Mouse (Mus musculus): Measurements from ENCODE around the gene Gm9837. TPM values are rescaled to one million over a fixed set of nuclear protein-coding genes. Genes with fewer than 3 reads are reported as not detected.

The Gm9837 gene
- polyA plus RNA-seq, 1 experiment from 2014 or later: not detected

- no peak for ATAC-seq
These were observed 38.3 kb upstream of the Gm9837 start for GRCm38 (mm10) chr11:53508591-53508990.

GRCm38 (mm10) chr11:53508152-53508551 lies 37.9 kb upstream of the Gm9837 start:
- Histone ChIP-seq H3K4me1 (replicated peaks; ENCODE audit: control insufficient read depth, insufficient read depth, low read length) (no peaks in the 10 kb centered on the region), H3K36me3 (ENCODE audit: control insufficient read depth, insufficient read depth) (no peaks in the 10 kb centered on the region), H3K4me3 (ENCODE audit: low read depth, low read length) (no peak overlapping the region), H3K4me2 (replicated peaks; ENCODE audit: low read depth) (no peak overlapping the region), H3K27ac (ENCODE audit: low read depth, low read length) (no peak overlapping the region), H3K9me3 (ENCODE audit: control insufficient read depth) (no peaks in the 10 kb centered on the region), H3K9ac (ENCODE audit: low read depth, low read length) (no peak overlapping the region), H3K27me3 (replicated peaks; ENCODE audit: control insufficient read depth, insufficient read depth, low read length) (no peaks in the 10 kb centered on the region)
- ATAC-seq: no peak
- WGBS: 56% methylated on average over 7 of the region's 7 CpGs
- TF ChIP-seq CTCF (IDR thresholded peaks at IDR 0.05; ENCODE audit: low read depth): no peak

More at GRCm38 (mm10) chr11:53508591-53508990, 38.3 kb upstream of the Gm9837 start:
- Histone ChIP-seq H3K4me2 (replicated peaks; ENCODE audit: low read depth) (no peak overlapping the region), H3K4me3 (ENCODE audit: low read depth, low read length) (no peak overlapping the region), H3K36me3 (ENCODE audit: control insufficient read depth, insufficient read depth) (no peaks in the 10 kb centered on the region), H3K9me3 (ENCODE audit: control insufficient read depth) (no peaks in the 10 kb centered on the region), H3K4me1 (replicated peaks; ENCODE audit: control insufficient read depth, insufficient read depth, low read length) (no peaks in the 10 kb centered on the region), H3K27ac (ENCODE audit: low read depth, low read length) (no peak overlapping the region), H3K27me3 (replicated peaks; ENCODE audit: control insufficient read depth, insufficient read depth, low read length) (no peaks in the 10 kb centered on the region), H3K9ac (ENCODE audit: low read depth, low read length) (no peak overlapping the region)
- WGBS: 50% methylated on average over 3 of the region's 3 CpGs
- no peak for TF ChIP-seq CTCF (IDR thresholded peaks at IDR 0.05; ENCODE audit: low read depth)

- no peaks in the 10 kb centered on the region for H3K36me3 ChIP-seq (ENCODE audit: control insufficient read depth, insufficient read depth)
- H3K9me3 ChIP-seq (ENCODE audit: control insufficient read depth): no peaks in the 10 kb centered on the region
- H3K4me3 ChIP-seq (ENCODE audit: low read depth, low read length): no peak overlapping the region
- TF ChIP-seq CTCF (IDR thresholded peaks at IDR 0.05; ENCODE audit: low read depth): no peak
- no peaks in the 10 kb centered on the region for H3K4me1 ChIP-seq (replicated peaks; ENCODE audit: control insufficient read depth, insufficient read depth, low read length)
- no peak for ATAC-seq
- no peak overlapping the region for H3K9ac ChIP-seq (ENCODE audit: low read depth, low read length)
- 72% methylated on average over 9 of the region's 9 CpGs for WGBS
- H3K27me3 ChIP-seq (replicated peaks; ENCODE audit: control insufficient read depth, insufficient read depth, low read length): no peaks in the 10 kb centered on the region
- no peak overlapping the region for H3K4me2 ChIP-seq (replicated peaks; ENCODE audit: low read depth)
- H3K27ac ChIP-seq (ENCODE audit: low read depth, low read length): no peak overlapping the region
These were observed 37.0 kb upstream of the Gm9837 start for GRCm38 (mm10) chr11:53507098-53507805.

- no peak overlapping the region for H3K4me2 ChIP-seq (replicated peaks; ENCODE audit: low read depth)
- no peaks in the 10 kb centered on the region for H3K36me3 ChIP-seq (ENCODE audit: control insufficient read depth, insufficient read depth)
- no peaks in the 10 kb centered on the region for H3K9me3 ChIP-seq (ENCODE audit: control insufficient read depth)
- WGBS: 79% methylated on average over 5 of the region's 5 CpGs
- H3K4me3 ChIP-seq (ENCODE audit: low read depth, low read length): no peak overlapping the region
- H3K4me1 ChIP-seq (replicated peaks; ENCODE audit: control insufficient read depth, insufficient read depth, low read length): no peaks in the 10 kb centered on the region
- ATAC-seq: no peak
- TF ChIP-seq CTCF (IDR thresholded peaks at IDR 0.05; ENCODE audit: low read depth): no peak
- H3K27me3 ChIP-seq (replicated peaks; ENCODE audit: control insufficient read depth, insufficient read depth, low read length): no peaks in the 10 kb centered on the region
- H3K27ac ChIP-seq (ENCODE audit: low read depth, low read length): no peak overlapping the region
- no peak overlapping the region for H3K9ac ChIP-seq (ENCODE audit: low read depth, low read length)
These were observed 34.9 kb upstream of the Gm9837 start for GRCm38 (mm10) chr11:53505026-53505663.

DNA sequence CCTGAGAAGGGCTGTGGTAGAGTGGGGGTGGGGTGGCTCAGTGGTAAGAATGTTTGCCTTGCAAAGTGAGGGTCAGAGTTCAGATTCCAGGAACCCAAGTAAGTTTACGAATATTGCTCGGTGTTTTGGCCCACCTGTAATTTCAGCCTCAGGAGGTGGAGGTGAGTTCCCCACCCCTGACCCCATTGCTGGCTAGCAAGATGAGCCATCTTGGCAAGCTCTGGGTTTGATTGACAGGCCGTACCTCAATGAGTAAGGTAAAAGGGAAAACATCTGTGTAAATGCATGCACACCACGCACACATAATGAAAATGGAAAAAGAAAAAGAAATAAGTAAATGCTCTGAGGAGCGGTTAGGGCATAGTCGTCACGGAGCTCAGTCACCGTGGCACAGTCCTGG lies 34.1 kb upstream of the Gm9837 start:
- H3K4me3 ChIP-seq (ENCODE audit: low read depth, low read length): no peak overlapping the region
- ATAC-seq: no peak

GRCm38 (mm10) chr11:53503738-53504137 lies 33.5 kb upstream of the Gm9837 start:
- 66% methylated on average over 5 of the region's 5 CpGs for WGBS
- no peak for ATAC-seq

More for the DNA sequence above, 34.1 kb upstream of the Gm9837 start:
- 81% methylated on average over 8 of the region's 8 CpGs for WGBS
- Histone ChIP-seq H3K36me3 (ENCODE audit: control insufficient read depth, insufficient read depth) (no peaks in the 10 kb centered on the region), H3K9me3 (ENCODE audit: control insufficient read depth) (no peaks in the 10 kb centered on the region), H3K4me1 (replicated peaks; ENCODE audit: control insufficient read depth, insufficient read depth, low read length) (no peaks in the 10 kb centered on the region), H3K9ac (ENCODE audit: low read depth, low read length) (no peak overlapping the region), H3K27me3 (replicated peaks; ENCODE audit: control insufficient read depth, insufficient read depth, low read length) (no peaks in the 10 kb centered on the region), H3K27ac (ENCODE audit: low read depth, low read length) (no peak overlapping the region), H3K4me2 (replicated peaks; ENCODE audit: low read depth) (no peak overlapping the region)
- TF ChIP-seq CTCF (IDR thresholded peaks at IDR 0.05; ENCODE audit: low read depth): no peak

More at GRCm38 (mm10) chr11:53503738-53504137, 33.5 kb upstream of the Gm9837 start:
- Histone ChIP-seq H3K9me3 (ENCODE audit: control insufficient read depth) (no peaks in the 10 kb centered on the region), H3K4me1 (replicated peaks; ENCODE audit: control insufficient read depth, insufficient read depth, low read length) (no peaks in the 10 kb centered on the region), H3K27ac (ENCODE audit: low read depth, low read length) (no peak overlapping the region), H3K4me3 (ENCODE audit: low read depth, low read length) (no peak overlapping the region), H3K27me3 (replicated peaks; ENCODE audit: control insufficient read depth, insufficient read depth, low read length) (no peaks in the 10 kb centered on the region), H3K36me3 (ENCODE audit: control insufficient read depth, insufficient read depth) (no peaks in the 10 kb centered on the region), H3K9ac (ENCODE audit: low read depth, low read length) (no peak overlapping the region), H3K4me2 (replicated peaks; ENCODE audit: low read depth) (no peak overlapping the region)
- no peak for TF ChIP-seq CTCF (IDR thresholded peaks at IDR 0.05; ENCODE audit: low read depth)
